Mouse (Mus musculus) embryonic fibroblast, embryonic 13.5 days (primary cell): ENCODE results near the gene Manf.

Experiments used
- CTCF ChIP-seq: IDR thresholded peaks from 2 replicates; pipeline ENCODE4 v1.5.1; 2011; ENCODE audit warnings: mild to moderate bottlenecking, control low read depth, low read length, moderate library complexity, borderline replicate concordance; ENCODE audit not compliant: insufficient read depth
- POLR2A ChIP-seq: IDR thresholded peaks from 2 replicates; pipeline ENCODE4 v1.6.1; 2011; ENCODE audit warnings: low read depth, mild to moderate bottlenecking, control low read depth, low read length, moderate library complexity

GRCm38 (mm10) chr9:106934998-106935397, 43.2 kb upstream of the Manf start:
- TF ChIP-seq CTCF (no peak), POLR2A (no peak)
